Mouse (Mus musculus) hindbrain, embryonic 12.5 days (tissue): ENCODE measurements around the gene Gm49380. TPM values are rescaled to one million over a fixed set of nuclear protein-coding genes. Genes with fewer than 3 reads are reported as not detected.

Experiments used
- ATAC-seq: fragments of 200-750 bp; cut with Nextera tagmentation; 2 replicates; pipeline ENCODE4 v1.8.0; 2017; ENCODE audit warnings: moderate TSS enrichment; ENCODE audit not compliant: low FRiP score
- H3K27ac ChIP-seq: fragments of 300-500 bp; sonication (generic); 2 replicates; pipeline ENCODE4 v1.5.1; 2016; ENCODE audit warnings: mild to moderate bottlenecking
- H3K27me3 ChIP-seq: fragments of 300-500 bp; sonication (generic); 2 replicates; pipeline ENCODE4 v1.6.1; 2016; ENCODE audit warnings: mild to moderate bottlenecking
- H3K36me3 ChIP-seq: fragments of 300-500 bp; sonication (generic); 2 replicates; pipeline ENCODE4 v1.6.1; 2016; ENCODE audit warnings: mild to moderate bottlenecking
- H3K4me1 ChIP-seq: fragments of 300-500 bp; sonication (generic); 2 replicates; pipeline ENCODE4 v1.6.1; 2016
- H3K4me2 ChIP-seq: fragments of 300-500 bp; sonication (generic); replicated peaks from 2 replicates; pipeline ENCODE4 v1.6.1; 2016; ENCODE audit warnings: mild to moderate bottlenecking
- H3K4me3 ChIP-seq: fragments of 300-500 bp; sonication (generic); 2 replicates; pipeline ENCODE4 v1.5.1; 2016; ENCODE audit warnings: mild to moderate bottlenecking
- H3K9ac ChIP-seq: fragments of 300-500 bp; sonication (generic); 2 replicates; pipeline ENCODE4 v1.6.1; 2016; ENCODE audit warnings: mild to moderate bottlenecking, moderate library complexity
- H3K9me3 ChIP-seq: fragments of 300-500 bp; sonication (generic); replicated peaks from 2 replicates; pipeline ENCODE4 v1.6.1; 2016; ENCODE audit warnings: mild to moderate bottlenecking
- WGBS: fragments of 180-500 bp; shearing (Covaris S2); methylation state at CpG from one replicate; pipeline ENCODE4 v1.1.7; 2016; 5-methylcytosine and 5-hydroxymethylcytosine counted together
- polyA plus RNA-seq: library from polyadenylated mRNA; unstranded; fragments of >200 nt; fragmentation: Nextera tagmentation; extraction: Ambion mirVana; gene quantifications from 2 replicates; pipeline ENCODE4 v1.2.1, GENCODE M21; 2016

Gene Gm49380
- polyA plus RNA-seq, 1 experiment from 2014 or later, result 0.26 TPM

GRCm38 (mm10) chr9:44045884-44046272 is 67.4 kb downstream of the Gm49380 start:
- Histone ChIP-seq H3K9me3 (no peaks in the 10 kb centered on the region), H3K27ac (no peak overlapping the region), H3K36me3 (no peaks in the 10 kb centered on the region), H3K4me3 (no peak overlapping the region), H3K4me2 (no peak overlapping the region), H3K9ac (no peak overlapping the region), H3K4me1 (peaks cover 15% of the 10 kb centered on the region), H3K27me3 (peaks cover 58% of the 10 kb centered on the region)
- ATAC-seq, result no peak
- WGBS, result 86% methylated on average over 5 of the region's 5 CpGs

- H3K36me3 ChIP-seq, result no peaks in the 10 kb centered on the region
- H3K27me3 ChIP-seq, result peaks cover 60% of the 10 kb centered on the region
- H3K4me1 ChIP-seq, result peaks cover 15% of the 10 kb centered on the region
- no peak overlapping the region for H3K4me3 ChIP-seq
- no peaks in the 10 kb centered on the region for H3K9me3 ChIP-seq
- no peak overlapping the region for H3K9ac ChIP-seq
- no peak for ATAC-seq
- no peak overlapping the region for H3K27ac ChIP-seq
- no peak overlapping the region for H3K4me2 ChIP-seq
- WGBS, result 71% methylated on average over 3 of the region's 3 CpGs
Observed at GRCm38 (mm10) chr9:44045158-44045883, 68.0 kb downstream of the Gm49380 start.

GRCm38 (mm10) chr9:44044426-44045157 is 68.7 kb downstream of the Gm49380 start:
- Histone ChIP-seq H3K4me1 (peaks cover 15% of the 10 kb centered on the region), H3K4me2 (no peak overlapping the region), H3K36me3 (no peaks in the 10 kb centered on the region), H3K4me3 (no peak overlapping the region), H3K27ac (no peak overlapping the region), H3K9ac (no peak overlapping the region), H3K9me3 (no peaks in the 10 kb centered on the region), H3K27me3 (peaks cover 58% of the 10 kb centered on the region)
- whole genome bisulfite sequencing, result 40% methylated on average over 14 of the region's 14 CpGs
- no peak for ATAC-seq

- no peaks in the 10 kb centered on the region for H3K9me3 ChIP-seq
- H3K4me2 ChIP-seq, result peak overlapping the region; percentile 65
- peak overlapping the region; percentile 47 for H3K9ac ChIP-seq
- peaks cover 15% of the 10 kb centered on the region for H3K4me1 ChIP-seq
- peaks cover 58% of the 10 kb centered on the region for H3K27me3 ChIP-seq
- no peak overlapping the region for H3K27ac ChIP-seq
- peak overlapping the region; percentile 34 for H3K4me3 ChIP-seq
- no peak for ATAC-seq
- 4% methylated on average over 22 of the region's 23 CpGs for WGBS
- no peaks in the 10 kb centered on the region for H3K36me3 ChIP-seq
Observed at GRCm38 (mm10) chr9:44043708-44044425, 69.4 kb downstream of the Gm49380 start.

GRCm38 (mm10) chr9:44042836-44043707 is 70.2 kb downstream of the Gm49380 start, which contains the start of gene Thy1:
TSS of gene Thy1 (plus strand) at chr9:44043384.
- H3K36me3 ChIP-seq, result no peaks in the 10 kb centered on the region
- peaks cover 58% of the 10 kb centered on the region for H3K27me3 ChIP-seq
- ATAC-seq, result 0 out of 2 replicates have a peak, but pooled peaks have one; percentile 16
- under 1% methylated on average over 30 of the region's 30 CpGs for WGBS
- H3K9me3 ChIP-seq, result no peaks in the 10 kb centered on the region; the same call in 1 of the 2 replicates
- peak within 1 kb of the TSS; percentile 65 for H3K4me2 ChIP-seq
- peaks cover 15% of the 10 kb centered on the region for H3K4me1 ChIP-seq
- peak within 1 kb of the TSS; percentile 34 for H3K4me3 ChIP-seq
- no peak within 1 kb of the TSS for H3K27ac ChIP-seq
- peak within 1 kb of the TSS; percentile 47 for H3K9ac ChIP-seq

- H3K27ac ChIP-seq, result no peak overlapping the region
- H3K4me3 ChIP-seq, result no peak overlapping the region
- no peaks in the 10 kb centered on the region; the same call in 1 of the 2 replicates for H3K9me3 ChIP-seq
- peaks cover 15% of the 10 kb centered on the region for H3K4me1 ChIP-seq
- H3K27me3 ChIP-seq, result peaks cover 58% of the 10 kb centered on the region
- H3K4me2 ChIP-seq, result no peak overlapping the region
- no peak for ATAC-seq
- H3K36me3 ChIP-seq, result no peaks in the 10 kb centered on the region
- no peak overlapping the region for H3K9ac ChIP-seq
- WGBS, result 63% methylated on average over 1 of the region's 1 CpGs
Observed at GRCm38 (mm10) chr9:44042396-44042680, 71.0 kb downstream of the Gm49380 start.

GRCm38 (mm10) chr9:44041511-44042395 is 71.5 kb downstream of the Gm49380 start:
- peaks cover 58% of the 10 kb centered on the region for H3K27me3 ChIP-seq
- 72% methylated on average over 7 of the region's 7 CpGs for WGBS
- no peak for ATAC-seq

GRCm38 (mm10) chr9:44037106-44037505 is 76.2 kb downstream of the Gm49380 start:
- WGBS, result 94% methylated on average over 5 of the region's 5 CpGs
- no peaks in the 10 kb centered on the region for H3K36me3 ChIP-seq
- no peak overlapping the region for H3K27ac ChIP-seq
- no peak overlapping the region for H3K4me3 ChIP-seq
- H3K4me2 ChIP-seq, result no peak overlapping the region
- H3K9ac ChIP-seq, result no peak overlapping the region
- H3K27me3 ChIP-seq, result peaks cover 20% of the 10 kb centered on the region
- ATAC-seq, result no peak
- no peaks in the 10 kb centered on the region for H3K4me1 ChIP-seq
- no peaks in the 10 kb centered on the region; the same call in 1 of the 2 replicates for H3K9me3 ChIP-seq

More at GRCm38 (mm10) chr9:44041511-44042395, 71.5 kb downstream of the Gm49380 start:
- Histone ChIP-seq H3K9ac (no peak overlapping the region), H3K9me3 (no peaks in the 10 kb centered on the region; the same call in 1 of the 2 replicates), H3K36me3 (no peaks in the 10 kb centered on the region), H3K4me2 (no peak overlapping the region), H3K4me3 (no peak overlapping the region), H3K27ac (no peak overlapping the region), H3K4me1 (peaks cover 15% of the 10 kb centered on the region)

- WGBS, result 79% methylated on average over 13 of the region's 13 CpGs
- Histone ChIP-seq H3K4me2 (no peak overlapping the region), H3K27me3 (0 out of 2 replicates have a peak, but pooled peaks cover 5% of the 10 kb centered on the region), H3K4me3 (no peak overlapping the region), H3K9me3 (no peaks in the 10 kb centered on the region; the same call in 1 of the 2 replicates), H3K4me1 (no peaks in the 10 kb centered on the region), H3K27ac (no peak overlapping the region), H3K36me3 (no peaks in the 10 kb centered on the region), H3K9ac (no peak overlapping the region)
- no peak for ATAC-seq
Observed at GRCm38 (mm10) chr9:44033957-44034727, 79.2 kb downstream of the Gm49380 start.

GRCm38 (mm10) chr9:44033317-44033716 is 80.0 kb downstream of the Gm49380 start:
- Histone ChIP-seq H3K4me1 (no peaks in the 10 kb centered on the region), H3K9me3 (no peaks in the 10 kb centered on the region; the same call in 1 of the 2 replicates), H3K4me3 (no peak overlapping the region), H3K4me2 (no peak overlapping the region), H3K27me3 (0 out of 2 replicates have a peak, but pooled peaks cover 5% of the 10 kb centered on the region), H3K9ac (no peak overlapping the region), H3K27ac (no peak overlapping the region), H3K36me3 (no peaks in the 10 kb centered on the region)
- ATAC-seq, result no peak
- WGBS, result 90% methylated on average over 5 of the region's 5 CpGs
